Mouse (Mus musculus) thymus, adult 2 months (tissue): ENCODE data around the gene Tmem260. TPM values are rescaled to one million over a fixed set of nuclear protein-coding genes. Genes with fewer than 3 reads are reported as not detected.
"Not testable (repeated sequence)": the region's sequence is repeated elsewhere in the genome, so short reads cannot be mapped to it uniquely, and the experiment has no call there.

Experiments
- DNase-seq: peaks from one replicate; pipeline ENCODE4 v3.0.0; 2021
- H3K27ac ChIP-seq: fragments of 200-500 bp; 2 replicates; pipeline ENCODE4 v1.5.1; 2012; ENCODE audit warnings: low read length, control low read depth; ENCODE audit not compliant: control insufficient read depth, insufficient read depth
- H3K27me3 ChIP-seq: fragments of 200-500 bp; 2 replicates; pipeline ENCODE4 v1.6.1; 2012; ENCODE audit warnings: mild to moderate bottlenecking, low read length, moderate library complexity, mixed read lengths; ENCODE audit not compliant: control insufficient read depth, insufficient read depth
- H3K36me3 ChIP-seq: fragments of 200-500 bp; 2 replicates; pipeline ENCODE4 v1.6.1; 2012; ENCODE audit warnings: mild to moderate bottlenecking, low read length, moderate library complexity; ENCODE audit not compliant: control insufficient read depth, insufficient read depth
- H3K4me1 ChIP-seq: fragments of 200-500 bp; replicated peaks from 2 replicates; pipeline ENCODE4 v1.6.1; 2012; ENCODE audit warnings: low read length; ENCODE audit not compliant: control insufficient read depth, insufficient read depth
- H3K4me3 ChIP-seq: fragments of 200-500 bp; 2 replicates; pipeline ENCODE4 v1.5.1; 2012; ENCODE audit warnings: mild to moderate bottlenecking, low read length, control low read depth, moderate library complexity; ENCODE audit not compliant: control insufficient read depth, insufficient read depth
- CTCF ChIP-seq: fragments of 200-500 bp; IDR thresholded peaks from 2 replicates; pipeline ENCODE4 v1.5.1; 2012; ENCODE audit warnings: mild to moderate bottlenecking, control low read depth, low read length, moderate library complexity, borderline replicate concordance; ENCODE audit not compliant: control insufficient read depth, poor library complexity, insufficient read depth; ENCODE audit errors: extremely low read depth
- POLR2A ChIP-seq: fragments of 200-500 bp; IDR thresholded peaks from 2 replicates; pipeline ENCODE4 v1.6.1; 2012; ENCODE audit warnings: mild to moderate bottlenecking, low read length, control low read depth, moderate library complexity; ENCODE audit not compliant: control insufficient read depth, poor library complexity, insufficient read depth; ENCODE audit errors: extremely low read depth
- whole genome bisulfite sequencing: fragments of 180-500 bp; shearing (Covaris S2); methylation state at CpG from one replicate; pipeline ENCODE4 v1.1.7; 2018; 5-methylcytosine and 5-hydroxymethylcytosine counted together
- polyA plus RNA-seq: library from polyadenylated mRNA; depleted of rRNA; stranded (reverse); fragments of >200 nt; gene quantifications from 2 replicates; pipeline ENCODE4 v1.2.3, GENCODE M21; 2012

The Tmem260 gene
- polyA plus RNA-seq, 1 experiment: 36.1 TPM

DNA sequence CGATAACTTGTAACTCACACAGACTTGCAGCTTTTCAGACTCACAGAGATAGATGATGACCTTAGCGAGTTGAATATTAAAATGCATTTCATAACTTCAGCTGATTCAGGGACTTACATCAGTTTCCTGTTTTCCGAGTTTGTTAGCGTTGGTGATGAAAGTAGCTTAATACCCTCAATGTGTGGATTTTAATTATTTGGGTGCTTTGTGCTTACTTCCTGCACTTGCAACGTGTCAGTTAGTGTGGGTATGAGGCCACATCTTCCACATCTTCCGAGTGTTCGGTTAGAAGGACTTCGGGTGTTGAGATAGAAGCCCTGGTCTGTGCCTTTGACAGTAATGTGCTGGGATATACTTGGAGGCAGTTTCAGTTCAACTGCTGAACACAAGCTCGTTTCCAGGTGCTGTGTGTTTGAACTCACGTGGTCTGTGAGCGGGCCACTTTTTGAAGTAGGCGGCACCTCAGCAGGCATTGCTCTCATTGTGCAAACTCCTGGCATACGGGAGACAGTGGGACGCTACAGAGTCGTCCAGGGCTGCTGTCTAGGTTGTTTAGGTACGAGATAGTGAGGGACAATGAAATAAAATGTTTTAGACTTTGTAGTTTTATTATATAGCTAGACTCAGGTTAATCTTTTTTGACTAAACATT is 11.5 kb downstream of the Tmem260 start:
- DNase-seq: no peak
- 95% methylated on average over 16 of the region's 16 CpGs for WGBS
- no peaks in the 10 kb centered on the region for H3K4me1 ChIP-seq
- H3K36me3 ChIP-seq: peaks cover 6% of the 10 kb centered on the region
- H3K27ac ChIP-seq: no peak overlapping the region
- H3K4me3 ChIP-seq: no peak overlapping the region
- H3K27me3 ChIP-seq: no peaks in the 10 kb centered on the region
- TF ChIP-seq POLR2A (no peak), CTCF (no peak)

DNA sequence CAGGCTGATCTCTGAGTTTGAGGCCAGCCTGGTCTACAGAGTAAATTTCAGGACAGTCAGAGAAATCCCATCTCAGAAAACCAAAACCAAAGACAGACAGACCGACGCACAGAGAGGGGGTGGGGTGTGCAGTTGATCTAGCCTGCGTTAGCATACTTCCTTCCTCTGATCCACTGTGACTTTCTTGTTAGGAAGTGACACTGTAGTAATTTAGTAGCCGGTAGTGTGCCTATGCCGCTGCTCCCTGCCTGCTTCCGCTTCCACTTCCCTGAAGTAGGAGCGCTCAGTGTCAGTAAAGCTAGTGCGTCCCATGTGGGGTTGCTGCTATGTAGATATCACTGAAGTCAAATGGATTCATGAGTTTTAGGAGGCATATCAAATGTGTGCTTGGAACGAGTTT is 13.0 kb downstream of the Tmem260 start:
- Histone ChIP-seq H3K4me1 (no peaks in the 10 kb centered on the region), H3K4me3 (no peak overlapping the region), H3K27me3 (no peaks in the 10 kb centered on the region), H3K27ac (no peak overlapping the region), H3K36me3 (no peaks in the 10 kb centered on the region; the same call in none of the 2 replicates)
- 92% methylated on average over 9 of the region's 9 CpGs for WGBS
- DNase-seq: no peak
- TF ChIP-seq POLR2A: no peak
- no peak for TF ChIP-seq CTCF

DNA sequence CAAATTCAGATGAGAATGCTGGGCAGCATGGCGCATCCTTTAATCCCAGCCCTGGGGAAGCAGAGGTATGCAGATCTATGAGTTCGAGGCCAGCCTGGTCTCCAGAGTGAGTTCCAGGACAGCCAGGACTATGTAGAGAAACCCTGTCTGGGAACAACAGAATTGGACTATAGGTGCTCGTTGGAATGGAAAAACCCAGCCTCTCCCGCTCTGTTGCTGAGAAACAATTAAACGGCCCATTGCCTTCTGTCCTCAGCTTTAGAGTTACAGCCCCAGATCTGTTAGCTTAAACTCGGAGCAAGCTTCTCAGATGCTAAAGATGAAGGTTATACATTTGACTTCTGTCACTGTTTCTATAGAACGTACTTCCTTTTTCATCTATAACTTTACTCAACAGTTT is 22.4 kb downstream of the Tmem260 start:
- no peak for DNase-seq
- WGBS: 95% methylated on average over 7 of the region's 7 CpGs

DNA sequence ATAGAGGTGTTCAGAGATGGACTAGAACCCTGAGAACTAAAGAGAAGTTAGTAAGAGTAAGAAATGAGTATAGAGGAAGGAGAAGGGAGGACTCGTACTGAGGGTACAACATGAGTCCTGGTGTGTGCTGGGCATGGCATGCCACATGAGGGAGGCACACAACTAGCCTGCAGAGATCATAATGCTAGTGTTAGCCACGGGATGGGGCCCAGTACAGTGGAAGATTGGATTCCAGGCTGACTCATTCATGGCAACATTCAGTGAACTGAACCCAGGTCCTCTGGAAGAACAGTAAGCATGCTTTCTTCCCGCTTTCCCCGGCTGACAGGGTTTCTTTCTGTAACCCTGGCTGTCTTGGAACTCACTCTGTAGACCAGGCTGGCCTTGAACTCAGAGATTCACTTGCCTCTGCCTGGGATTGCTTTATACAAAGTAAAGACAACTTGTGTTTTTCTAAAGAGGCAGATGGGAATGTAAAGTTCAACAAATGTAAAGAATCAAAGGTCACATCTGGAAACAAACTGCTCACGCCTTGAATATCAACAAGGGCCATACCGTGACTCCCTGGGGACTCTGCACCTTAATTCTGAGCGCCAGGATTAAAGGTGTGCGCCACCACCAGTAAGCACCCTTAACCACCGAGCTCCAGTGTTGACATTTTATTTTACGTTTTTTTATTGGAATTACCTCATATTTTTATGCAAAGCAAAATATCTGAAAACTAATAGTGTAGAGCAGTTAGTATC is 25.0 kb downstream of the Tmem260 start:
- DNase-seq: no peak
- WGBS: 96% methylated on average over 10 of the region's 10 CpGs
- TF ChIP-seq POLR2A (no peak), CTCF (no peak)
- H3K27me3 ChIP-seq: no peaks in the 10 kb centered on the region
- no peak overlapping the region for H3K4me3 ChIP-seq
- H3K4me1 ChIP-seq: no peaks in the 10 kb centered on the region
- peaks cover 7% of the 10 kb centered on the region for H3K36me3 ChIP-seq
- no peak overlapping the region for H3K27ac ChIP-seq

More for the DNA sequence above, 22.4 kb downstream of the Tmem260 start:
- Histone ChIP-seq H3K4me1 (no peaks in the 10 kb centered on the region), H3K36me3 (no peaks in the 10 kb centered on the region), H3K4me3 (no peak overlapping the region), H3K27me3 (no peaks in the 10 kb centered on the region), H3K27ac (no peak overlapping the region)
- TF ChIP-seq POLR2A (no peak), CTCF (no peak)

DNA sequence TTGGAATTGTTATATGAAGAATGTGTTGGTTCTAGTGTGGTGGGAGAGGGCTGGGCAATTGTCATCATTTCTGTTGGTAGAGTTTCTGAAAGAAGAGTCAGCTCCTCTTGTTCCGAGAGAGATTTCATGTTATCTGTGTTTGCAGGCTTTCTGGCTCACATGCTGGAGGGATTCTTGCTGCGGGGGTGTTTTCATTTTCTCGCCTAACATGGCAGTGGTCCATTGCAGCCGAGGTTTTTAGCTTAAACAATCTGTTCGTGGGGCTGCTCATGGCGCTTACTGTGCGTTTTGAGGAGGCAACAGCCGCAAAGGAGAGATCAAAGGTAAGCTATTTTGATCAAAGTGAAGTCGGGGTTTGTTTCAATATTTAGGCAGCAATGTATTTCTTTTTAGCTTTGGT is 26.3 kb downstream of the Tmem260 start:
- DNase-seq: no peak
- WGBS: 85% methylated on average over 9 of the region's 9 CpGs
- H3K27ac ChIP-seq: no peak overlapping the region

DNA sequence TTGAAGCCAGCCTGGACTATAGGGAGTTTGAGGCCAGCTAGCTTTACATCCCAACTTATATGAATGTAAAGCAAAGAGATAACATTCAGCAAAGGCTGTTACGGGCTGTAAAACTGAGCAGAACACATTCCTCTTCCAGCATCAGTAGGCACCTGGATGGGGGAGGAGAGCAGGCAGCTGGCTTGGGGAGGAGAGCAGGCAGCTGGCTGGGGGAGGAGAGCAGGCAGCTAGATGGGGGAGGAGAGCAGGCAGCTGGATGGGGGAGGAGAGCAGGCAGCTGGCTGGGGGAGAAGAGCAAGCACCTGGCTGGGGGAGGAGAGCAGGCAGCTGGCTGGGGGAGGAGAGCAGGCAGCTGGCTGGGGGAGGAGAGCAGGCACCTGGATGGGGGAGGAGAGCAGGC is 29.4 kb downstream of the Tmem260 start:
- H3K27me3 ChIP-seq: no peaks in the 10 kb centered on the region
- WGBS: 97% methylated on average over 1 of the region's 1 CpGs
- H3K4me3 ChIP-seq: no peak overlapping the region
- H3K27ac ChIP-seq: no peak overlapping the region
- peaks cover 23% of the 10 kb centered on the region for H3K36me3 ChIP-seq
- DNase-seq: no peak
- no peaks in the 10 kb centered on the region for H3K4me1 ChIP-seq
- TF ChIP-seq POLR2A (no peak), CTCF (no peak)

More for the DNA sequence above, 26.3 kb downstream of the Tmem260 start:
- H3K27me3 ChIP-seq: no peaks in the 10 kb centered on the region
- H3K4me3 ChIP-seq: no peak overlapping the region
- no peaks in the 10 kb centered on the region for H3K4me1 ChIP-seq
- peaks cover 7% of the 10 kb centered on the region for H3K36me3 ChIP-seq
- TF ChIP-seq CTCF: no peak
- no peak for TF ChIP-seq POLR2A

DNA sequence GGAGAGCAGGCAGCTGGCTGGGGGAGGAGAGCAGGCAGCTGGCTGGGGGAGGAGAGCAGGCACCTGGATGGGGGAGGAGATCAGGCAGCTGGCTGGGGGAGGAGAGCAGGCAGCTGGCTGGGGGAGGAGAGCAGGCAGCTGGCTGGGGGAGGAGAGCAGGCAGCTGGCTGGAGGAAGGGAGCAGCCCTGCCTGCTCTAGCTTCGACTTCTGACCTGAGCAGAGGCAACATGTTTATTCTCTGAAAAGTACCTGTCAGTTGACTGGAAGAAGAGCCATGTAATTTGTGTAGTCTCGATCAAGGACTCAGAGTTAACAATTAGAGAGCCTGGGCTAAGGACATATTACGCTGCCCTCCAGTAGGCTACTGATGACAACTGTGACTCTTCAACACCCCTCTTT is 29.9 kb downstream of the Tmem260 start:
- DNase-seq, H3K4me1 ChIP-seq, H3K27ac ChIP-seq, H3K4me3 ChIP-seq, H3K27me3 ChIP-seq: not testable (repeated sequence)
- WGBS: 97% methylated on average over 3 of the region's 3 CpGs
- H3K36me3 ChIP-seq: peaks cover 23% of the 10 kb centered on the region
